Mouse (Mus musculus) megakaryocyte, embryonic 14.5 days (primary cell): Measurements from ENCODE around the gene Myo18b.

Source experiments
- FLI1 ChIP-seq: IDR thresholded peaks from 2 replicates; pipeline ENCODE4 v1.6.1; 2012; ENCODE audit warnings: low read length, inconsistent platforms, mixed read lengths
- GATA1 ChIP-seq: IDR thresholded peaks from 3 replicates; pipeline ENCODE4 v1.6.1; 2012; ENCODE audit warnings: mixed read lengths, low read length, inconsistent platforms, borderline replicate concordance

- TF ChIP-seq GATA1 (no peak), FLI1 (no peak)
These were observed 181.3 kb downstream of the Myo18b start for GRCm38 (mm10) chr5:112714679-112715446.
